Mouse (Mus musculus) ovary, postnatal 36 days (tissue): ENCODE measurements around the gene Mocs1.
A peak's percentile ranks its signal among the peaks of the same experiment; 100 is the strongest.

Experiments
- DNase-seq: peaks from one replicate; pipeline ENCODE4 v3.0.0; 2022; ENCODE audit warnings: low spot score, mixed read lengths

Mocs1 gene

DNA sequence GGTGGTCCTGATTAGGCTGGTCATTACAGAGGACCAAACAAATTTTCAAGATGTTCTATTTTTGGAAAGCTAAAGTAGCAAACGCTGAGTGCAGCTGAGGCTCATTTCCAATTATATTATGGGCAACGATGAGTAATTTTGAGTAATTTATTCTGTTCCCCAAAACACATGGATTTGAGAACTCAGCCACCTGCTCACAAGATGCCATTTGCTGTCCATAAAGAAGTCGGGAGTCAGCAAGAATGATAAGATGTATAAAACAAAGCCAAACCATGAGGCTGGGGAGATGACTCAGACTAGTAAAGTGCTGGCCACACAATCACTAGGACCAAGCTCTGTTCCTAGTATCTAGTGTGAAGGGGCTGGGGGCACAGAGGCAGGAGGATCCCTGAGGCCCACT lies 56.3 kb downstream of the Mocs1 start:
- no peak for DNase-seq

DNA sequence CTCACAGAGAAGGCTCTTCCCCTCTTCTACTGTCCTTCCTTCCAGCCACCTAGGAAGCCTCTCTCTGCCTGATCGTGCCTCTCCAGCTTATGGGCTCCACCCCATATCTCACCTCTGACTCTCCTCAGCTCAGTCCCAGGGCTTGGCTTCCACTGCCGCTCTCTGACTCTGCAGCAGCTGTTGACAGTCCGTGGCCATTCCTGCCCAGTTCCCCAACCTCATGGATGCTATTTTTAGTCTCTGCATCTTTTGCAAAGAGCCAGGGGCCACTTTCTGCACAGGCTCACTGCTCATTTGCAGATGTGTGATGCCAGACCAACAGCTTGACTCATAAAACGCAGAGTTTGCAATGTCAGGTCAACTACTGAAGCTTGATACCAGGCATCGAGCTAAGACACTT lies 60.9 kb downstream of the Mocs1 start:
- DNase-seq: no peak

DNA sequence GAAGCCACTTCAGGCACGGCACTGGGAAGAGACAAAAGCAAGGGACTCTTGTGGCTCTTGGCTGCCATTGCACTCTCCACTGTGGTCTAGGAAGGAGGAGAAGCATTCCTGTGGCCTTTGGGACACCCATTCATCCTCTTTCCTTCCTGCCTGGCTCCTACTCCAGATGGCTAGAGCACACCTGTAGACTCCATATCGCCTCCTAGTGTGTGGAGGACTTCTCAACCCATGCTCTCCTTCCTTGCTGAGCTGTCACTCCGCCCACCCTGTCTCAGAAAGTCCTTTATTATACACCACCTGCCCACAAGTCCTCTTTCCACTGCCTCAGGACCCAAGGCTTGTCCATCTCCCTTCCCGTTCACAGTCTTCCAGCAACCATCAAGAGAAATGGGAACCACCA lies 65.1 kb downstream of the Mocs1 start:
- no peak for DNase-seq

GRCm38 (mm10) chr17:49498169-49498568 lies 70.0 kb downstream of the Mocs1 start:
- DNase-seq: no peak

DNA sequence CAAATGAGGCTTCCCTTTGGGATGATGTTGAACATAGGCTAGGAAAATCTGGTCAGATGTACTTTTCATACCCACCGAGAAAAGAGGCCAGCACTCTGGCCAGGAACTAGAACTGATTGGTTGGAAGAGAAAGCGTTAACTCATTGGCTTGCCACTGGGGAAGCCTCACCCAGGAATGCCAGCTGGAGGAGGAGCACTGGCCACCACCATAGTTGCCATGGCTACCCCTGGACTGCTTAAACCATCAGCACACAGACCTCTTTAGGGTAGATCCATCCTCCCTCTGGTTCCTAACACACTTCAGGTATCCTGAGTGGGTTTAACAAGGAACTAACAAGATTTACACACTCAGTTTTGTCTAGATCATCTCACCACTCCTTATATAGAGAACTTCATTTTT lies 71.5 kb downstream of the Mocs1 start:
- DNase-seq: no peak

DNA sequence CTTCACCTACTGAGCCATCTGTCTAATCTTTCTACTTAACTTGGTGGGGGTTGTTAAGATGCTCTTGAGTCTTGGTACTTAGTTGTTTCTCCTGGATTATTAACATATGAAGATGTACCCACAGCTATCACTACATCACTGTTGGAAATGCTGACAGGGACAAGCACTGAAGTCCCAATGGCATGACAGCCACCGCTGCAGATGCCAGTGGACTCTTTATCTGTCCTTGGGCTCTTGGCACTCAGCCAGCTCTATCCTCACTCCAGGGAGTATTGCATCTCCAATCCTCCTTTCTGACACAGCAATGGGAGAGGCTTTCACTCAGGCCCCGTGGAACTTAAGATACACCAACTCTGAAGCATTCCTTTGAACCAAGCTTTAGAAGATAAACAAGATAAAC lies 72.1 kb downstream of the Mocs1 start:
- peak; percentile 49 for DNase-seq

- no peak for DNase-seq
These were observed 75.2 kb downstream of the Mocs1 start for GRCm38 (mm10) chr17:49503246-49503900.
